ENCODE assay signal across 8 mouse cellular contexts in genomic region chr2:24927810-24928479, GRCm38 (mm10). TPM values are rescaled to one million over a fixed set of nuclear protein-coding genes. Genes with fewer than 3 reads are reported as not detected.
DNase-seq lines count a peak whose midpoint lies in the region; ATAC-seq and TF ChIP-seq lines count a peak whose summit lies in the region.

No protein-coding gene starts in this region.

- no peaks in the 10 kb centered on the region for H3K36me3 ChIP-seq in kidney, adult 2 months (ENCODE audit: control insufficient read depth, insufficient read depth, low read length)
- H3K36me3 ChIP-seq in thymus, adult 2 months (ENCODE audit: control insufficient read depth, insufficient read depth, low read length): peaks cover 9% of the 10 kb centered on the region; the same call in 1 of the 2 replicates
- H3K36me3 ChIP-seq in liver, postnatal 0 days (replicated peaks; ENCODE audit: insufficient read depth, low read length): peaks cover 3% of the 10 kb centered on the region; the same call in 1 of the 2 replicates

- ATAC-seq in frontal cortex, adult (ENCODE audit: low TSS enrichment): no peak
- ATAC-seq in liver, postnatal 0 days: no peak

- WGBS in kidney, adult 2 months: 45% methylated on average over 4 of the region's 4 CpGs
- 95% methylated on average over 4 of the region's 4 CpGs for WGBS in thymus, adult 2 months
- 58% methylated on average over 4 of the region's 4 CpGs for WGBS in liver, postnatal 0 days (ENCODE audit: insufficient replicate concordance)

- no peaks in the 10 kb centered on the region for H3K27me3 ChIP-seq in kidney, adult 2 months (replicated peaks; ENCODE audit: control insufficient read depth, insufficient read depth, low read length)
- H3K27me3 ChIP-seq in thymus, adult 2 months (ENCODE audit: control insufficient read depth, insufficient read depth, low read length): no peaks in the 10 kb centered on the region
- no peaks in the 10 kb centered on the region for H3K27me3 ChIP-seq in liver, postnatal 0 days (ENCODE audit: insufficient read depth, low read length)

- H3K4me2 ChIP-seq in liver, postnatal 0 days (ENCODE audit: low read depth, low read length): no peak overlapping the region

- H3K9me3 ChIP-seq in liver, postnatal 0 days (ENCODE audit: low read length): no peaks in the 10 kb centered on the region

- TF ChIP-seq EP300 in liver, postnatal 0 days (IDR thresholded peaks at IDR 0.05; ENCODE audit: low read depth): no peak

- TF ChIP-seq POLR2A in kidney, adult 2 months (IDR thresholded peaks at IDR 0.05; ENCODE audit: low read depth, low read length): no peak
- no peak for TF ChIP-seq POLR2A in thymus, adult 2 months (IDR thresholded peaks at IDR 0.05; ENCODE audit: control insufficient read depth, extremely low read depth, insufficient read depth, low read length, poor library complexity)

- TF ChIP-seq CTCF in kidney, adult 2 months (conservative IDR thresholded peaks at IDR 0.05; ENCODE audit: insufficient read depth, insufficient read length, low read depth, low read length): no peak
- no peak for TF ChIP-seq CTCF in thymus, adult 2 months (IDR thresholded peaks at IDR 0.05; ENCODE audit: borderline replicate concordance, control insufficient read depth, extremely low read depth, insufficient read depth, low read length, poor library complexity)
- no peak for TF ChIP-seq CTCF in liver, postnatal 0 days (IDR thresholded peaks at IDR 0.05; ENCODE audit: low read depth)

- peak overlapping the region; percentile 92 for H3K27ac ChIP-seq in kidney, adult 2 months (ENCODE audit: insufficient read depth, low read depth, low read length)
- no peak overlapping the region for H3K27ac ChIP-seq in thymus, adult 2 months (ENCODE audit: control insufficient read depth, insufficient read depth, low read length)
- H3K27ac ChIP-seq in liver, postnatal 0 days (ENCODE audit: low read depth): no peak overlapping the region

- H3K4me3 ChIP-seq in kidney, adult 2 months (ENCODE audit: insufficient read depth, low read depth, low read length): no peak overlapping the region
- H3K4me3 ChIP-seq in thymus, adult 2 months (ENCODE audit: control insufficient read depth, insufficient read depth, low read length): no peak overlapping the region
- H3K4me3 ChIP-seq in liver, postnatal 0 days (ENCODE audit: low read depth, low read length): no peak overlapping the region

- peak; percentile 91 for DNase-seq in heart, adult 11 months
- no peak for DNase-seq in heart, adult 18-20 months
- DNase-seq in cerebellum, adult 9-11 months: peak; percentile 67
- peak; percentile 83 for DNase-seq in kidney, adult 2 months
- peak; percentile 44 for DNase-seq in ovary, postnatal 36 days (ENCODE audit: low spot score)
- no peak for DNase-seq in thymus, adult 2 months
- no peak for DNase-seq in liver, postnatal 0 days

- peaks cover 21% of the 10 kb centered on the region; the same call in 1 of the 2 replicates for H3K4me1 ChIP-seq in kidney, adult 2 months (ENCODE audit: control insufficient read depth, insufficient read depth, low read length)
- H3K4me1 ChIP-seq in thymus, adult 2 months (replicated peaks; ENCODE audit: control insufficient read depth, insufficient read depth, low read length): no peaks in the 10 kb centered on the region
- H3K4me1 ChIP-seq in liver, postnatal 0 days (ENCODE audit: insufficient read depth): peaks cover 8% of the 10 kb centered on the region

- no peak overlapping the region for H3K9ac ChIP-seq in liver, postnatal 0 days (replicated peaks)

RNA-seq across cellular contexts. Expression of gene Arrdc1, which starts 7.1 kb away (rescaled TPM):
- 1 to 10 TPM; 3.1 to 5.6 TPM for total RNA-seq in heart, adult 18-20 months (2021)
- polyA plus RNA-seq in kidney, adult 2 months (2012; rRNA removed): 85.7 and 107 TPM in 2 replicates
- polyA plus RNA-seq in thymus, adult 2 months (2012; rRNA removed): 272 and 315 TPM in 2 replicates
- 16.2 and 16.7 TPM in 2 replicates for polyA plus RNA-seq in liver, postnatal 0 days (2015; fragmentation: Nextera tagmentation; extraction: Ambion mirVana)

RNA-seq across cellular contexts. Expression of gene Ehmt1, which starts 8.5 kb away (rescaled TPM):
- total RNA-seq in heart, adult 18-20 months (2021): 10 to 100 TPM; 21.7 to 26.9 TPM
- 30.5 and 35.6 TPM in 2 replicates for polyA plus RNA-seq in kidney, adult 2 months (2012; rRNA removed)
- polyA plus RNA-seq in thymus, adult 2 months (2012; rRNA removed): 110 and 113 TPM in 2 replicates
- polyA plus RNA-seq in liver, postnatal 0 days (2015; fragmentation: Nextera tagmentation; extraction: Ambion mirVana): 9.1 and 12.3 TPM in 2 replicates

RNA-seq across cellular contexts. Expression of gene Zmynd19, which starts 21.6 kb away (rescaled TPM):
- 10 to 100 TPM; 15.3 to 20.2 TPM for total RNA-seq in heart, adult 18-20 months (2021)
- polyA plus RNA-seq in kidney, adult 2 months (2012; rRNA removed): 5.1 and 6.3 TPM in 2 replicates
- 11.0 and 14.8 TPM in 2 replicates for polyA plus RNA-seq in thymus, adult 2 months (2012; rRNA removed)
- 6.2 and 6.5 TPM in 2 replicates for polyA plus RNA-seq in liver, postnatal 0 days (2015; fragmentation: Nextera tagmentation; extraction: Ambion mirVana)

RNA-seq across cellular contexts. Expression of gene Dph7, which starts 34.3 kb away (rescaled TPM):
- total RNA-seq in heart, adult 18-20 months (2021): 1 to 10 TPM; 4.6 to 7.3 TPM
- 13.0 and 14.1 TPM in 2 replicates for polyA plus RNA-seq in kidney, adult 2 months (2012; rRNA removed)
- 27.2 and 31.2 TPM in 2 replicates for polyA plus RNA-seq in thymus, adult 2 months (2012; rRNA removed)
- polyA plus RNA-seq in liver, postnatal 0 days (2015; fragmentation: Nextera tagmentation; extraction: Ambion mirVana): 6.4 and 7.0 TPM in 2 replicates

RNA-seq across cellular contexts. Expression of gene Mrpl41, which starts 47.0 kb away (rescaled TPM):
- 100 to 1,000 TPM in 1 of 2 experiments, 10 to 100 TPM in 1; 96.3 to 114 TPM for total RNA-seq in heart, adult 18-20 months (2021)
- 55.8 and 66.0 TPM in 2 replicates for polyA plus RNA-seq in kidney, adult 2 months (2012; rRNA removed)
- polyA plus RNA-seq in thymus, adult 2 months (2012; rRNA removed): 40.6 and 43.4 TPM in 2 replicates
- polyA plus RNA-seq in liver, postnatal 0 days (2015; fragmentation: Nextera tagmentation; extraction: Ambion mirVana): 81.8 and 83.1 TPM in 2 replicates

Comparison
In these comparisons a context has a peak if more than half of its experiments do, and no peak if none do; other contexts are left out.
1. DNase-seq: peak in heart, adult 11 months (single experiment), cerebellum, adult 9-11 months (single experiment), kidney, adult 2 months (single experiment) and ovary, postnatal 36 days (single experiment); none in heart, adult 18-20 months (0 of 2), thymus, adult 2 months (single experiment) and liver, postnatal 0 days (single experiment).